Mouse (Mus musculus) ES-E14 (cell line): Measurements from ENCODE around the gene Spata21. TPM values are rescaled to one million over a fixed set of nuclear protein-coding genes. Genes with fewer than 3 reads are reported as not detected.

ENCODE experiments used
- DNase-seq: peaks from one replicate; pipeline ENCODE4 v3.0.0-alpha.2; 2013; ENCODE audit warnings: low read depth, low spot score
- H3K27ac ChIP-seq: 2 replicates; pipeline ENCODE4 v1.5.1; 2012; ENCODE audit warnings: low read depth, mild to moderate bottlenecking, low read length, moderate library complexity, mixed read lengths; ENCODE audit not compliant: poor library complexity, insufficient read depth, severe bottlenecking
- H3K36me3 ChIP-seq: 2 replicates; pipeline ENCODE4 v1.6.1; 2012; ENCODE audit warnings: mild to moderate bottlenecking, low read length, moderate library complexity, mixed read lengths; ENCODE audit not compliant: control insufficient read depth, poor library complexity, insufficient read depth, severe bottlenecking
- H3K4me1 ChIP-seq, 2 experiments: fragments of 150-350 bp in 1 of 2; sonication (generic) in 1 of 2; 2 replicates each; pipeline ENCODE4 v1.6.1; 2012; ENCODE audit warnings: low read length in 2 of 2, mild to moderate bottlenecking in 1 of 2, mixed read lengths in 1 of 2; ENCODE audit not compliant: control insufficient read depth in 2 of 2, insufficient read depth in 2 of 2, poor library complexity in 1 of 2
- H3K4me3 ChIP-seq, 2 experiments: fragments of 150-350 bp in 1 of 2; sonication (generic) in 1 of 2; 2 replicates each; pipeline ENCODE4 v1.5.1; 2012; ENCODE audit warnings: low read length in 2 of 2, low read depth in 1 of 2, mild to moderate bottlenecking in 1 of 2, mixed read lengths in 1 of 2; ENCODE audit not compliant: insufficient read depth in 1 of 2, poor library complexity in 1 of 2, severe bottlenecking in 1 of 2
- H3K9ac ChIP-seq: 2 replicates; pipeline ENCODE4 v1.6.1; 2012; ENCODE audit warnings: low read depth, mild to moderate bottlenecking, low read length, mixed read lengths; ENCODE audit not compliant: poor library complexity, insufficient read depth, severe bottlenecking
- H3K9me3 ChIP-seq: fragments of 150-350 bp; sonication (generic); 2 replicates; pipeline ENCODE4 v1.6.1; 2012; ENCODE audit warnings: low read depth, mild to moderate bottlenecking, low read length; ENCODE audit not compliant: control insufficient read depth, insufficient read depth
- CHD2 ChIP-seq: IDR thresholded peaks from 2 replicates; pipeline ENCODE4 v1.6.1; 2014; ENCODE audit warnings: mild to moderate bottlenecking, low read depth, low read length, inconsistent platforms
- HCFC1 ChIP-seq: IDR thresholded peaks from 2 replicates; pipeline ENCODE4 v1.6.1; 2012; ENCODE audit warnings: low read length, inconsistent platforms, borderline replicate concordance; ENCODE audit not compliant: insufficient read depth
- MAFK ChIP-seq: IDR thresholded peaks from 2 replicates; pipeline ENCODE4 v1.6.1; 2014; ENCODE audit warnings: mild to moderate bottlenecking, low read depth, low read length, inconsistent platforms; ENCODE audit not compliant: insufficient read depth
- ZC3H11A ChIP-seq: IDR thresholded peaks from 2 replicates; pipeline ENCODE4 v1.6.1; 2012; ENCODE audit warnings: low read depth, mild to moderate bottlenecking, inconsistent platforms, low read length, borderline replicate concordance
- ZNF384 ChIP-seq: IDR thresholded peaks from 2 replicates; pipeline ENCODE4 v1.6.1; 2012; ENCODE audit warnings: low read depth, low read length, inconsistent platforms
- in situ Hi-C, 2 experiments: fragments of 600-800 bp; cut with MboI; formaldehyde crosslinking; loops; one replicate each; pipeline ENCODE4 v1.15.1; 2025; ENCODE audit warnings: low sequenced_read_pairs in 2 of 2, inconsistent platforms in 1 of 2; ENCODE audit not compliant: unreplicated experiment in 2 of 2
- total RNA-seq: library from RNA; depleted of rRNA; stranded (reverse); fragments of 300-350 nt; gene quantifications from 2 replicates; pipeline ENCODE4 v1.2.3, GENCODE M21; 2012; rRNA removed

The Spata21 gene
- 0.21 and 0.27 TPM in 2 replicates for total RNA-seq

GRCm38 (mm10) chr4:141088033-141088432 is at the start of gene Spata21:
Gene Spata21 (plus strand): TSS chr4:141088333.
- TF ChIP-seq HCFC1 (no peak), CHD2 (no peak), MAFK (no peak), ZC3H11A (no peak), ZNF384 (no peak)
- H3K4me1 ChIP-seq = peaks cover 0 to 7% of the 10 kb centered on the region in 2 experiments; a peak in 1 of 4 replicates
- no peak within 1 kb of the TSS for H3K27ac ChIP-seq
- no peak within 1 kb of the TSS for H3K9ac ChIP-seq
- in situ Hi-C loops = no loop called here
- no peaks in the 10 kb centered on the region for H3K9me3 ChIP-seq
- no peaks in the 10 kb centered on the region for H3K36me3 ChIP-seq
- no peak for DNase-seq
- H3K4me3 ChIP-seq = no peak within 1 kb of the TSS

- H3K27ac ChIP-seq = 0 out of 2 replicates have a peak overlapping the region, but pooled peaks have one; percentile 15
- no peak for DNase-seq
- no peak for TF ChIP-seq HCFC1
- TF ChIP-seq ZNF384 = no peak
- in situ Hi-C loops = no loop called here
- peak overlapping the region; percentile 45 to 46; a peak in 3 of 4 replicates for H3K4me3 ChIP-seq
- peak overlapping the region; percentile 58 for H3K9ac ChIP-seq
- no peaks in the 10 kb centered on the region for H3K9me3 ChIP-seq
- H3K36me3 ChIP-seq = peaks cover 25% of the 10 kb centered on the region; the same call in 1 of the 2 replicates
- H3K4me1 ChIP-seq = peaks cover 0 to 3% of the 10 kb centered on the region in 2 experiments; a peak in 1 of 4 replicates
Observed at GRCm38 (mm10) chr4:141041117-141041516, 47.0 kb upstream of the Spata21 start.

- peaks cover 24% of the 10 kb centered on the region; the same call in 1 of the 2 replicates for H3K36me3 ChIP-seq
- TF ChIP-seq ZC3H11A = no peak
- peak; percentile 91; the same call in 1 of the 2 replicates for TF ChIP-seq ZNF384
- in situ Hi-C loops = no loop called here
- no peak overlapping the region for H3K27ac ChIP-seq
- no peak overlapping the region for H3K4me3 ChIP-seq
- H3K9me3 ChIP-seq = no peaks in the 10 kb centered on the region
- no peak overlapping the region for H3K9ac ChIP-seq
- peak; percentile 39 for DNase-seq
- peaks cover 0 to 8% of the 10 kb centered on the region in 2 experiments; a peak in 1 of 4 replicates for H3K4me1 ChIP-seq
Observed at GRCm38 (mm10) chr4:141044816-141045215, 43.3 kb upstream of the Spata21 start.

- peaks cover 0 to 15% of the 10 kb centered on the region in 2 experiments; a peak in 1 of 4 replicates for H3K4me1 ChIP-seq
- H3K9me3 ChIP-seq = no peaks in the 10 kb centered on the region
- TF ChIP-seq CHD2 (no peak), HCFC1 (no peak), ZNF384 (no peak), MAFK (no peak), ZC3H11A (no peak)
- no peak overlapping the region for H3K4me3 ChIP-seq
- peaks cover 20% of the 10 kb centered on the region; the same call in 1 of the 2 replicates for H3K36me3 ChIP-seq
- H3K9ac ChIP-seq = no peak overlapping the region
- no peak for DNase-seq
- H3K27ac ChIP-seq = no peak overlapping the region
- in situ Hi-C loops = no loop called here
Observed at GRCm38 (mm10) chr4:141048810-141049475, 39.2 kb upstream of the Spata21 start.
